Mouse (Mus musculus): Measurements from ENCODE around the gene Gm28042. TPM values are rescaled to one million over a fixed set of nuclear protein-coding genes. Genes with fewer than 3 reads are reported as not detected.

The Gm28042 gene
- total RNA-seq, 2 experiments from 2014 or later, result 1.0 to 1.2 TPM

Small RNA genes within 50 kb of the gene (microRNA-seq; reads per million reads assigned to microRNA genes)
- not detected for gene Mir7665

Other genes with a start within 250 kb of the Gm28042 start
- gene Rpap1, start 240.0 kb upstream of the Gm28042 start, total RNA-seq (2021), result 10 to 100 TPM; 18.3 to 19.9 TPM
- gene Tyro3, start 229.8 kb upstream of the Gm28042 start, total RNA-seq (2021), result 1 to 10 TPM; 8.8 to 9.7 TPM
- gene Mga, start 130.3 kb upstream of the Gm28042 start, total RNA-seq (2021), result 10 to 100 TPM; 69.0 to 70.8 TPM
- 10 to 100 TPM; 14.1 to 15.6 TPM for gene Mapkbp1, start 54.8 kb upstream of the Gm28042 start, total RNA-seq (2021)
- gene Jmjd7, start within 50 bp of the Gm28042 start, total RNA-seq (2021), result 1 to 10 TPM; 7.9 to 9.2 TPM
- gene Pla2g4b, start 5.9 kb downstream of the Gm28042 start, total RNA-seq (2021), result 1 to 10 TPM; 1.8 to 2.9 TPM
- 100 to 1,000 TPM; 166 to 179 TPM for gene Ehd4, start 127.1 kb downstream of the Gm28042 start, total RNA-seq (2021)
- gene Pla2g4e, start 217.8 kb downstream of the Gm28042 start, total RNA-seq (2021), result 10 to 100 TPM; 21.2 to 27.9 TPM

Measured in gastrocnemius, postnatal 4 days (tissue).